Mouse (Mus musculus): Measurements from ENCODE around the gene Cd59b.
"Not testable (repeated sequence)": the region's sequence is repeated elsewhere in the genome, so short reads cannot be mapped to it uniquely, and the experiment has no call there.

Gene Cd59b

GRCm38 (mm10) chr2:104058381-104058780 is 11.3 kb upstream of the Cd59b start:
- POLR2A ChIA-PET = no interaction called here
- CTCF ChIA-PET = no interaction called here

- POLR2A ChIA-PET = no interaction called here
These were observed 10.7 kb upstream of the Cd59b start for GRCm38 (mm10) chr2:104058954-104059353.

GRCm38 (mm10) chr2:104059786-104060185 is 9.9 kb upstream of the Cd59b start:
- ChIA-PET CTCF (no interaction called here), POLR2A (no interaction called here)

More at GRCm38 (mm10) chr2:104058954-104059353, 10.7 kb upstream of the Cd59b start:
- CTCF ChIA-PET = no interaction called here

- POLR2A ChIA-PET = no interaction called here
- CTCF ChIA-PET = no interaction called here
These were observed 8.7 kb upstream of the Cd59b start for GRCm38 (mm10) chr2:104060996-104061395.

GRCm38 (mm10) chr2:104062665-104063064 is 7.0 kb upstream of the Cd59b start:
- CTCF ChIA-PET = interaction anchor here in 1 of 4 experiments (0.6 kb wide), 1 partner anchor 706 kb away, joined by 3 read pairs; no protein-coding TSS in a partner anchor
- POLR2A ChIA-PET = interaction anchor here in 2 of 4 experiments (0.6 to 1.8 kb wide), 2 partner anchors 37 to 60 kb away, joined by 3 to 6 read pairs; partner anchors contain the start of gene A930018P22Rik (in 1 of the 2)

GRCm38 (mm10) chr2:104064152-104064551 is 5.5 kb upstream of the Cd59b start:
- CTCF ChIA-PET = interaction anchor here in 1 of 4 experiments (2.2 kb wide), 1 partner anchor 29 kb away, joined by 5 read pairs; no protein-coding TSS in a partner anchor
- POLR2A ChIA-PET = interaction anchor here in 1 of 4 experiments (1.0 kb wide), 1 partner anchor 15 kb away, joined by 3 read pairs; no protein-coding TSS in a partner anchor

GRCm38 (mm10) chr2:104065526-104065925 is 4.1 kb upstream of the Cd59b start, which contains the start of gene Gm10912:
Gene Gm10912, plus strand, starts transcription at chr2:104065826.
- POLR2A ChIA-PET = interaction anchor here in 1 of 4 experiments (0.6 kb wide), 1 partner anchor 132 kb away, joined by 5 read pairs; no protein-coding TSS in a partner anchor
- CTCF ChIA-PET = not testable (repeated sequence)

- ChIA-PET POLR2A (interaction anchor here in 3 of 4 experiments (1.2 to 4.1 kb wide), 3 partner anchors 27 to 54 kb away, joined by 4 to 68 read pairs (median 34); partner anchors contain the start of genes Cd59a (in 2 of the 3) and A930018P22Rik (in 1 of the 3)), CTCF (interaction anchor here in 1 of 4 experiments (1.2 kb wide), 1 partner anchor 67 kb away, joined by 3 read pairs; no protein-coding TSS in a partner anchor)
These were observed 1.2 kb upstream of the Cd59b start, which contains the start of gene Gm10799 for GRCm38 (mm10) chr2:104068450-104068849. Gene Gm10799, minus strand, starts transcription at chr2:104068550.

- POLR2A ChIA-PET = interaction anchor here in 3 of 4 experiments (0.6 to 0.8 kb wide), 5 partner anchors 19 to 27 kb away, joined by 3 to 15 read pairs (median 5); no protein-coding TSS in a partner anchor
These were observed 8.6 kb downstream of the Cd59b start for GRCm38 (mm10) chr2:104078285-104078684.

GRCm38 (mm10) chr2:104081436-104082050 is 11.9 kb downstream of the Cd59b start:
- POLR2A ChIA-PET, CTCF ChIA-PET: not testable (repeated sequence)

More at GRCm38 (mm10) chr2:104078285-104078684, 8.6 kb downstream of the Cd59b start:
- CTCF ChIA-PET = not testable (repeated sequence)

GRCm38 (mm10) chr2:104082474-104082873 is 12.8 kb downstream of the Cd59b start:
- CTCF ChIA-PET = no interaction called here
- POLR2A ChIA-PET = no interaction called here

GRCm38 (mm10) chr2:104084027-104084426 is 14.4 kb downstream of the Cd59b start:
- POLR2A ChIA-PET = not testable (repeated sequence)

GRCm38 (mm10) chr2:104087562-104087961 is 17.9 kb downstream of the Cd59b start:
- CTCF ChIA-PET = not testable (repeated sequence)
- POLR2A ChIA-PET = interaction anchor here in 2 of 4 experiments (0.6 to 1.4 kb wide), 4 partner anchors 30 to 71 kb away, joined by 3 to 5 read pairs (median 3); partner anchors contain the start of gene A930018P22Rik (in 1 of the 2)

More at GRCm38 (mm10) chr2:104084027-104084426, 14.4 kb downstream of the Cd59b start:
- CTCF ChIA-PET = not testable (repeated sequence)

GRCm38 (mm10) chr2:104093305-104093704 is 23.7 kb downstream of the Cd59b start:
- POLR2A ChIA-PET = no interaction called here
- CTCF ChIA-PET = no interaction called here

GRCm38 (mm10) chr2:104095741-104096213 is 26.1 kb downstream of the Cd59b start, which contains the start of gene Cd59a:
Gene Cd59a, plus strand, starts transcription at chr2:104095801.
- ChIA-PET CTCF (interaction anchor here in 2 of 4 experiments (0.6 to 1.4 kb wide), 3 partner anchors 25 to 35 kb away, joined by 3 to 4 read pairs (median 4); partner anchors contain the start of gene A930018P22Rik (in 1 of the 2)), POLR2A (interaction anchor here in 3 of 4 experiments (0.6 to 3.0 kb wide), 28 partner anchors 9 to 494 kb away, joined by 3 to 68 read pairs (median 4); partner anchors contain the start of genes A930018P22Rik (in 3 of the 3), Cd59b (in 2 of the 3), Cstf3 (in 2 of the 3) and Gm10799 (in 2 of the 3))

GRCm38 (mm10) chr2:104096256-104096655 is 26.6 kb downstream of the Cd59b start:
- ChIA-PET POLR2A (interaction anchor here in 3 of 4 experiments (0.6 to 3.0 kb wide), 32 partner anchors 9 to 1910 kb away, joined by 3 to 68 read pairs (median 4); partner anchors contain the start of genes A930018P22Rik (in 3 of the 3), Cd59b (in 2 of the 3), Cstf3 (in 2 of the 3) and Gm10799 (in 2 of the 3)), CTCF (interaction anchor here in 3 of 4 experiments (0.6 to 1.4 kb wide), 4 partner anchors 26 to 60 kb away, joined by 3 to 6 read pairs (median 4); partner anchors contain the start of gene A930018P22Rik (in 1 of the 3))

GRCm38 (mm10) chr2:104096796-104097195 is 27.1 kb downstream of the Cd59b start:
- ChIA-PET POLR2A (interaction anchor here in 3 of 4 experiments (0.6 to 3.0 kb wide), 28 partner anchors 8 to 1910 kb away, joined by 3 to 68 read pairs (median 4); partner anchors contain the start of genes A930018P22Rik (in 3 of the 3), Cd59b (in 2 of the 3), Gm10799 (in 2 of the 3) and Cstf3 (in 1 of the 3)), CTCF (interaction anchor here in 3 of 4 experiments (0.6 to 1.4 kb wide), 3 partner anchors 26 to 61 kb away, joined by 4 to 6 read pairs (median 4); partner anchors contain the start of gene A930018P22Rik (in 1 of the 3))

GRCm38 (mm10) chr2:104097396-104097795 is 27.7 kb downstream of the Cd59b start:
- CTCF ChIA-PET = not testable (repeated sequence)
- POLR2A ChIA-PET = interaction anchor here in 3 of 4 experiments (1.1 to 3.0 kb wide), 14 partner anchors 8 to 395 kb away, joined by 3 to 68 read pairs (median 6); partner anchors contain the start of genes A930018P22Rik (in 3 of the 3), Cd59b (in 1 of the 3) and Gm10799 (in 1 of the 3)

Measured in embryonic stem cell, embryonic (primary cell).